Mouse (Mus musculus) neural tube, embryonic 11.5 days (tissue): ENCODE measurements around the gene Rnasek. TPM values are rescaled to one million over a fixed set of nuclear protein-coding genes. Genes with fewer than 3 reads are reported as not detected.

ENCODE experiments used
- ATAC-seq: fragments of 200-750 bp; cut with Nextera tagmentation; 2 replicates; pipeline ENCODE4 v1.8.0; 2017; ENCODE audit warnings: moderate number of reproducible peaks, mild to moderate bottlenecking, moderate TSS enrichment, moderate library complexity; ENCODE audit not compliant: insufficient read depth, low FRiP score, low TSS enrichment
- DNase-seq: peaks from one replicate; pipeline ENCODE4 v3.0.0-alpha.2; 2015; ENCODE audit warnings: low spot score
- H3K27ac ChIP-seq: fragments of 300-500 bp; sonication (generic); 2 replicates; pipeline ENCODE4 v1.5.1; 2014; ENCODE audit warnings: low read depth, mild to moderate bottlenecking, low read length
- H3K27me3 ChIP-seq: fragments of 300-500 bp; sonication (generic); 2 replicates; pipeline ENCODE4 v1.6.1; 2014; ENCODE audit warnings: mild to moderate bottlenecking, low read length, mixed read lengths; ENCODE audit not compliant: control insufficient read depth, insufficient read depth
- H3K36me3 ChIP-seq: fragments of 300-500 bp; sonication (generic); 2 replicates; pipeline ENCODE4 v1.6.1; 2014; ENCODE audit warnings: mild to moderate bottlenecking, low read length, moderate library complexity, mixed read lengths; ENCODE audit not compliant: control insufficient read depth, insufficient read depth
- H3K4me1 ChIP-seq: fragments of 300-500 bp; sonication (generic); 2 replicates; pipeline ENCODE4 v1.6.1; 2014; ENCODE audit warnings: low read length, mixed read lengths; ENCODE audit not compliant: control insufficient read depth, insufficient read depth
- H3K4me2 ChIP-seq: fragments of 300-500 bp; sonication (generic); 2 replicates; pipeline ENCODE4 v1.6.1; 2014; ENCODE audit warnings: low read depth, mild to moderate bottlenecking, moderate library complexity
- H3K4me3 ChIP-seq: fragments of 300-500 bp; sonication (generic); 2 replicates; pipeline ENCODE4 v1.5.1; 2014; ENCODE audit warnings: low read depth, low read length
- H3K9ac ChIP-seq: fragments of 300-500 bp; sonication (generic); 2 replicates; pipeline ENCODE4 v1.6.1; 2014; ENCODE audit warnings: mild to moderate bottlenecking, low read length
- H3K9me3 ChIP-seq: fragments of 300-500 bp; sonication (generic); 2 replicates; pipeline ENCODE4 v1.6.1; 2016; ENCODE audit warnings: low read length; ENCODE audit not compliant: control insufficient read depth
- WGBS: fragments of 180-500 bp; shearing (Covaris S2); extraction: QIAGEN DNeasy Blood & Tissue Kit; methylation state at CpG from one replicate; pipeline ENCODE4 v1.1.7; 2014; 5-methylcytosine and 5-hydroxymethylcytosine counted together
- polyA plus RNA-seq: library from polyadenylated mRNA; unstranded; fragments of >200 nt; fragmentation: Nextera tagmentation; extraction: Ambion mirVana; gene quantifications from 2 replicates; pipeline ENCODE4 v1.2.1, GENCODE M21; 2014

Rnasek gene
- polyA plus RNA-seq, 1 experiment from 2014 or later, result 160 TPM

- no peaks in the 10 kb centered on the region for H3K9me3 ChIP-seq
- H3K4me2 ChIP-seq, result no peak overlapping the region
- ATAC-seq, result no peak
- H3K36me3 ChIP-seq, result no peaks in the 10 kb centered on the region
- DNase-seq, result no peak
- no peak overlapping the region for H3K9ac ChIP-seq
- peaks cover 3% of the 10 kb centered on the region; the same call in 1 of the 2 replicates for H3K27me3 ChIP-seq
- no peak overlapping the region for H3K4me3 ChIP-seq
- no peak overlapping the region for H3K27ac ChIP-seq
- no peaks in the 10 kb centered on the region for H3K4me1 ChIP-seq
- 94% methylated on average over 7 of the region's 7 CpGs for WGBS
Observed at GRCm38 (mm10) chr11:70207283-70207682, 32.4 kb downstream of the Rnasek start.

GRCm38 (mm10) chr11:70206801-70207200 is 32.8 kb downstream of the Rnasek start:
- Histone ChIP-seq H3K27me3 (no peaks in the 10 kb centered on the region), H3K4me2 (no peak overlapping the region), H3K27ac (no peak overlapping the region), H3K36me3 (no peaks in the 10 kb centered on the region), H3K4me3 (no peak overlapping the region), H3K9me3 (no peaks in the 10 kb centered on the region), H3K4me1 (no peaks in the 10 kb centered on the region), H3K9ac (no peak overlapping the region)
- WGBS, result 87% methylated on average over 2 of the region's 2 CpGs
- ATAC-seq (no peak), DNase-seq (no peak)

GRCm38 (mm10) chr11:70201691-70202090 is 38.0 kb downstream of the Rnasek start:
- DNase-seq, result peak; percentile 84
- Histone ChIP-seq H3K9ac (no peak overlapping the region), H3K9me3 (no peaks in the 10 kb centered on the region), H3K36me3 (no peaks in the 10 kb centered on the region), H3K27me3 (no peaks in the 10 kb centered on the region), H3K27ac (no peak overlapping the region), H3K4me3 (no peak overlapping the region), H3K4me1 (no peaks in the 10 kb centered on the region), H3K4me2 (no peak overlapping the region)
- ATAC-seq, result no peak
- WGBS, result 43% methylated on average over 5 of the region's 5 CpGs

GRCm38 (mm10) chr11:70200036-70200608 is 39.5 kb downstream of the Rnasek start:
- no peak for ATAC-seq
- WGBS, result 90% methylated on average over 5 of the region's 5 CpGs

GRCm38 (mm10) chr11:70199107-70199506 is 40.5 kb downstream of the Rnasek start:
- DNase-seq (no peak), ATAC-seq (no peak)
- no peak overlapping the region; the same call in 1 of the 2 replicates for H3K9ac ChIP-seq
- no peaks in the 10 kb centered on the region for H3K27me3 ChIP-seq
- H3K4me2 ChIP-seq, result no peak overlapping the region
- H3K4me1 ChIP-seq, result no peaks in the 10 kb centered on the region
- H3K36me3 ChIP-seq, result no peaks in the 10 kb centered on the region
- no peak overlapping the region for H3K27ac ChIP-seq
- WGBS, result 85% methylated on average over 8 of the region's 8 CpGs
- no peak overlapping the region for H3K4me3 ChIP-seq
- no peaks in the 10 kb centered on the region for H3K9me3 ChIP-seq

More at GRCm38 (mm10) chr11:70200036-70200608, 39.5 kb downstream of the Rnasek start:
- Histone ChIP-seq H3K4me1 (no peaks in the 10 kb centered on the region), H3K9me3 (no peaks in the 10 kb centered on the region), H3K4me2 (no peak overlapping the region), H3K4me3 (no peak overlapping the region), H3K9ac (no peak overlapping the region), H3K27ac (no peak overlapping the region), H3K27me3 (no peaks in the 10 kb centered on the region), H3K36me3 (no peaks in the 10 kb centered on the region)
- no peak for DNase-seq

- Histone ChIP-seq H3K4me3 (no peak overlapping the region), H3K9me3 (no peaks in the 10 kb centered on the region), H3K27ac (no peak overlapping the region), H3K9ac (no peak overlapping the region), H3K4me1 (no peaks in the 10 kb centered on the region), H3K36me3 (no peaks in the 10 kb centered on the region), H3K27me3 (no peaks in the 10 kb centered on the region), H3K4me2 (no peak overlapping the region)
- 85% methylated on average over 3 of the region's 3 CpGs for WGBS
- DNase-seq, result no peak
- no peak for ATAC-seq
Observed at GRCm38 (mm10) chr11:70198332-70198731, 41.3 kb downstream of the Rnasek start.

- no peak overlapping the region for H3K4me2 ChIP-seq
- WGBS, result 63% methylated on average over 11 of the region's 11 CpGs
- H3K9ac ChIP-seq, result no peak overlapping the region
- H3K27ac ChIP-seq, result no peak overlapping the region
- no peak overlapping the region for H3K4me3 ChIP-seq
- H3K9me3 ChIP-seq, result no peaks in the 10 kb centered on the region
- H3K4me1 ChIP-seq, result no peaks in the 10 kb centered on the region
- H3K27me3 ChIP-seq, result no peaks in the 10 kb centered on the region
- ATAC-seq (no peak), DNase-seq (no peak)
- no peaks in the 10 kb centered on the region for H3K36me3 ChIP-seq
Observed at GRCm38 (mm10) chr11:70193354-70194285, 46.0 kb downstream of the Rnasek start.

GRCm38 (mm10) chr11:70192157-70192556 is 47.5 kb downstream of the Rnasek start:
- Histone ChIP-seq H3K9ac (no peak overlapping the region), H3K36me3 (no peaks in the 10 kb centered on the region), H3K4me1 (no peaks in the 10 kb centered on the region), H3K27me3 (no peaks in the 10 kb centered on the region), H3K27ac (no peak overlapping the region), H3K9me3 (no peaks in the 10 kb centered on the region), H3K4me3 (no peak overlapping the region), H3K4me2 (no peak overlapping the region)
- ATAC-seq (no peak), DNase-seq (no peak)
- 85% methylated on average over 4 of the region's 4 CpGs for WGBS

GRCm38 (mm10) chr11:70191188-70191587 is 48.5 kb downstream of the Rnasek start:
- H3K4me2 ChIP-seq, result no peak overlapping the region
- no peak overlapping the region for H3K9ac ChIP-seq
- ATAC-seq, result no peak
- H3K27me3 ChIP-seq, result no peaks in the 10 kb centered on the region
- DNase-seq, result no peak
- no peaks in the 10 kb centered on the region for H3K36me3 ChIP-seq
- no peak overlapping the region for H3K27ac ChIP-seq
- no peak overlapping the region for H3K4me3 ChIP-seq
- H3K4me1 ChIP-seq, result no peaks in the 10 kb centered on the region
- no peaks in the 10 kb centered on the region for H3K9me3 ChIP-seq
- 84% methylated on average over 6 of the region's 6 CpGs for WGBS
